In the genomic region with DNA sequence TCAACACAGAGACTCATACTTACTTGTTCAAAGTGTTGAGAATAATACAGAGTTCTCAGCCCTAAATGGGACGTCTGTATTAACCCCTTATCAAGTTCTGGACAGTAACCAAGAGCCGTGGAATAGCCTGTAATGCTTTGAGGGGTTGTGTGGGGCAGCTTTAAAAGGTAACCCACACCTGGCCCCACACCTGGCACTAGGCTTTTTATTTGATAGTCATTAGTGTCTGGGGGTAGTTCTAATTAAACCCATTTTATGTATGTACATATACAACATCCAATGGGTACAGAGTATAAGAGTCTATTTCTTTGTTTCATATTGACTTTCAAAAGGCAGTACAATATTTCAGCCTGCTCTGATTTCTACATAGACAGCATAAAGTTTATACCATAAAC, we compare ENCODE assay signal across 11 mouse cellular contexts. TPM values are rescaled to one million over a fixed set of nuclear protein-coding genes. Genes with fewer than 3 reads are reported as not detected.
A peak's percentile ranks its signal among the peaks of the same experiment; 100 is the strongest.
DNase-seq lines count a peak whose midpoint lies in the region; ATAC-seq and TF ChIP-seq lines count a peak whose summit lies in the region.
"Had no signal": no experiment of that assay in that cellular context is flagged by ENCODE, and none has a peak within 500 bp of the region (broad histone marks: within the 10 kb centered on the region; RNA-seq: fewer than 3 reads in every experiment).

No protein-coding gene starts in this region.

- H3K27ac ChIP-seq in hindbrain, embryonic 11.5 days (ENCODE audit: low read depth, low read length) = no peak overlapping the region
- H3K27ac ChIP-seq in liver, postnatal 0 days (ENCODE audit: low read depth) = no peak overlapping the region
- H3K27ac ChIP-seq in kidney, adult 2 months (ENCODE audit: insufficient read depth, low read depth, low read length) = no peak overlapping the region

- no peak overlapping the region for H3K9ac ChIP-seq in hindbrain, embryonic 11.5 days (ENCODE audit: low read depth, low read length)
- H3K9ac ChIP-seq in liver, postnatal 0 days (replicated peaks) = no peak overlapping the region

- H3K9me3 ChIP-seq in E14TG2a.4 (ENCODE audit: low read length) = no peaks in the 10 kb centered on the region
- no peaks in the 10 kb centered on the region for H3K9me3 ChIP-seq in hindbrain, embryonic 11.5 days (ENCODE audit: control insufficient read depth, low read length)
- no peaks in the 10 kb centered on the region for H3K9me3 ChIP-seq in liver, postnatal 0 days (ENCODE audit: low read length)

- H3K4me3 ChIP-seq in E14TG2a.4 (replicated peaks; ENCODE audit: low read length) = peak overlapping the region; percentile 83
- peak overlapping the region; percentile 63 for H3K4me3 ChIP-seq in hindbrain, embryonic 11.5 days (ENCODE audit: low read depth, low read length)
- no peak overlapping the region for H3K4me3 ChIP-seq in liver, postnatal 0 days (ENCODE audit: low read depth, low read length)
- H3K4me3 ChIP-seq in kidney, adult 2 months (ENCODE audit: insufficient read depth, low read depth, low read length) = no peak overlapping the region

- no peak for TF ChIP-seq CTCF in E14TG2a.4 (conservative IDR thresholded peaks at IDR 0.05; ENCODE audit: low read length)
- no peak for TF ChIP-seq CTCF in liver, postnatal 0 days (IDR thresholded peaks at IDR 0.05; ENCODE audit: low read depth)
- TF ChIP-seq CTCF in kidney, adult 2 months (conservative IDR thresholded peaks at IDR 0.05; ENCODE audit: insufficient read depth, insufficient read length, low read depth, low read length) = no peak

- H3K36me3 ChIP-seq in E14TG2a.4 (ENCODE audit: insufficient read depth, low read length) = no peaks in the 10 kb centered on the region
- no peaks in the 10 kb centered on the region for H3K36me3 ChIP-seq in hindbrain, embryonic 11.5 days (ENCODE audit: control insufficient read depth, insufficient read depth, low read length)
- no peaks in the 10 kb centered on the region for H3K36me3 ChIP-seq in liver, postnatal 0 days (replicated peaks; ENCODE audit: insufficient read depth, low read length)
- no peaks in the 10 kb centered on the region for H3K36me3 ChIP-seq in kidney, adult 2 months (ENCODE audit: control insufficient read depth, insufficient read depth, low read length)

- no peak for ATAC-seq in hindbrain, embryonic 11.5 days (ENCODE audit: low FRiP score)
- ATAC-seq in liver, postnatal 0 days = no peak

- no peak for TF ChIP-seq EP300 in liver, postnatal 0 days (IDR thresholded peaks at IDR 0.05; ENCODE audit: low read depth)

- peak; percentile 82 for DNase-seq in heart, adult 11 months
- DNase-seq in heart, adult 9 months (ENCODE audit: low spot score in 2 of 2) = no peak
- no peak for DNase-seq in hindbrain, embryonic 11.5 days (ENCODE audit: low spot score)
- no peak for DNase-seq in liver, postnatal 0 days
- DNase-seq in spleen, postnatal 36 days (ENCODE audit: low spot score in 2 of 2) = no peak
- DNase-seq in kidney, adult 2 months = no peak
- DNase-seq in gastrocnemius, postnatal 36 days = no peak

- TF ChIP-seq POLR2A in kidney, adult 2 months (IDR thresholded peaks at IDR 0.05; ENCODE audit: low read depth, low read length) = no peak

- peaks cover 31% of the 10 kb centered on the region for H3K27me3 ChIP-seq in E14TG2a.4 (ENCODE audit: insufficient read depth, low read length)
- H3K27me3 ChIP-seq in hindbrain, embryonic 11.5 days (ENCODE audit: control insufficient read depth, insufficient read depth, low read length) = no peaks in the 10 kb centered on the region
- H3K27me3 ChIP-seq in liver, postnatal 0 days (ENCODE audit: insufficient read depth, low read length) = no peaks in the 10 kb centered on the region
- no peaks in the 10 kb centered on the region for H3K27me3 ChIP-seq in kidney, adult 2 months (replicated peaks; ENCODE audit: control insufficient read depth, insufficient read depth, low read length)

- intact Hi-C loops in gastrocnemius, postnatal 36 days (cut with DNase I) = loop anchor here (5.0 to 10.0 kb wide), 3 partner anchors 133 to 200 kb away; partner anchors contain the start of genes Lpxn, Mpeg1 and Zfp91

- whole genome bisulfite sequencing in hindbrain, embryonic 11.5 days = 65% methylated on average over 2 of the region's 2 CpGs
- WGBS in liver, postnatal 0 days (ENCODE audit: insufficient replicate concordance) = 53% methylated on average over 2 of the region's 2 CpGs
- WGBS in kidney, adult 2 months = 41% methylated on average over 2 of the region's 2 CpGs

- peaks cover 16% of the 10 kb centered on the region for H3K4me1 ChIP-seq in E14TG2a.4 (replicated peaks; ENCODE audit: low read depth, low read length)
- no peaks in the 10 kb centered on the region for H3K4me1 ChIP-seq in hindbrain, embryonic 11.5 days (replicated peaks; ENCODE audit: control insufficient read depth, insufficient read depth, low read length)
- peaks cover 6% of the 10 kb centered on the region; the same call in 1 of the 2 replicates for H3K4me1 ChIP-seq in liver, postnatal 0 days (ENCODE audit: insufficient read depth)
- no peaks in the 10 kb centered on the region; the same call in 1 of the 2 replicates for H3K4me1 ChIP-seq in kidney, adult 2 months (ENCODE audit: control insufficient read depth, insufficient read depth, low read length)

- H3K4me2 ChIP-seq in hindbrain, embryonic 11.5 days (replicated peaks; ENCODE audit: low read depth, low read length) = peak overlapping the region; percentile 97; the same call in 1 of the 2 replicates
- peak overlapping the region; percentile 94; the same call in 1 of the 2 replicates for H3K4me2 ChIP-seq in liver, postnatal 0 days (ENCODE audit: low read depth, low read length)

RNA-seq across cellular contexts. Expression of gene Gm4952, which starts 4.6 kb away (rescaled TPM):
- not detected in 2 replicates for polyA plus RNA-seq in hindbrain, embryonic 11.5 days (2014; fragmentation: Nextera tagmentation; extraction: Ambion mirVana)
- polyA plus RNA-seq in liver, postnatal 0 days (2015; fragmentation: Nextera tagmentation; extraction: Ambion mirVana) = 248 and 262 TPM in 2 replicates
- polyA plus RNA-seq in kidney, adult 2 months (2012; rRNA removed) = 2.0 and 2.5 TPM in 2 replicates
- not detected for total RNA-seq in gastrocnemius, postnatal 36 days (2021)
- total RNA-seq: layer of hippocampus, postnatal 25 days had no signal
- polyA plus RNA-seq: erythroblast, embryonic 14.5 days; urinary bladder, adult 2 months had no signal

RNA-seq across cellular contexts. Expression of gene Glyat, which starts 38.0 kb away (rescaled TPM):
- polyA plus RNA-seq in hindbrain, embryonic 11.5 days (2014; fragmentation: Nextera tagmentation; extraction: Ambion mirVana) = not detected in 2 replicates
- polyA plus RNA-seq in liver, postnatal 0 days (2015; fragmentation: Nextera tagmentation; extraction: Ambion mirVana) = 6.0 and 6.5 TPM in 2 replicates
- 138 and 191 TPM in 2 replicates for polyA plus RNA-seq in kidney, adult 2 months (2012; rRNA removed)
- not detected for total RNA-seq in gastrocnemius, postnatal 36 days (2021)
- polyA plus RNA-seq: erythroblast, embryonic 14.5 days had no signal

RNA-seq across cellular contexts. Expression of gene Fam111a, which starts 49.6 kb away (rescaled TPM):
- polyA plus RNA-seq in hindbrain, embryonic 11.5 days (2014; fragmentation: Nextera tagmentation; extraction: Ambion mirVana) = 22.1 and 26.3 TPM in 2 replicates
- polyA plus RNA-seq in liver, postnatal 0 days (2015; fragmentation: Nextera tagmentation; extraction: Ambion mirVana) = 14.4 and 15.4 TPM in 2 replicates
- polyA plus RNA-seq in kidney, adult 2 months (2012; rRNA removed) = 0.45 and 1.4 TPM in 2 replicates
- 1 to 10 TPM; 1.9 to 2.1 TPM for total RNA-seq in gastrocnemius, postnatal 36 days (2021)

Comparison
In these comparisons a context has a peak if more than half of its experiments do, and no peak if none do; other contexts are left out.
1. H3K4me3 ChIP-seq: peak in E14TG2a.4 (single experiment) and hindbrain, embryonic 11.5 days (single experiment); none in liver, postnatal 0 days (single experiment) and kidney, adult 2 months (single experiment).
2. RNA of gene Gm4952, which starts 4.6 kb away (polyA plus RNA-seq): 248 to 262 TPM in liver, postnatal 0 days; 2.0 to 2.5 TPM in kidney, adult 2 months and not detected in hindbrain, embryonic 11.5 days; every median in the first group is over 10 times any median in the second.
3. RNA of gene Glyat, which starts 38.0 kb away (polyA plus RNA-seq): 138 to 191 TPM in kidney, adult 2 months; 6.0 to 6.5 TPM in liver, postnatal 0 days and not detected in hindbrain, embryonic 11.5 days; every median in the first group is over 10 times any median in the second.